Mouse (Mus musculus) lung, adult 18-20 months (tissue): ENCODE measurements around the gene Zfp85.
"Not testable (repeated sequence)": the region's sequence is repeated elsewhere in the genome, so short reads cannot be mapped to it uniquely, and the experiment has no call there.

Experiments
- DNase-seq, 2 experiments: peaks; one replicate each; pipeline ENCODE4 v3.0.0; 2022; ENCODE audit warnings: mixed read lengths in 2 of 2

Zfp85 gene

GRCm38 (mm10) chr13:67754333-67755306, at the start of gene Zfp85:
Zfp85 (minus strand) TSS chr13:67755228.
- DNase-seq = peak; percentile 65 to 68

GRCm38 (mm10) chr13:67799151-67799550, 44.1 kb upstream of the Zfp85 start:
- not testable (repeated sequence) for DNase-seq

GRCm38 (mm10) chr13:67798618-67799017, 43.6 kb upstream of the Zfp85 start:
- DNase-seq = no peak

GRCm38 (mm10) chr13:67791921-67792455, 37.0 kb upstream of the Zfp85 start:
- DNase-seq = no peak

GRCm38 (mm10) chr13:67779265-67780221, 24.5 kb upstream of the Zfp85 start, which contains the start of gene Zfp493:
Zfp493 (plus strand) TSS chr13:67779693.
- peak; percentile 60 to 84 for DNase-seq

- no peak for DNase-seq
These were observed 8.2 kb upstream of the Zfp85 start for GRCm38 (mm10) chr13:67763031-67763768.

GRCm38 (mm10) chr13:67759966-67760365, 4.9 kb upstream of the Zfp85 start:
- no peak for DNase-seq

GRCm38 (mm10) chr13:67755761-67756160, 733 bp upstream of the Zfp85 start:
- no peak for DNase-seq

GRCm38 (mm10) chr13:67743896-67744295, 11.1 kb downstream of the Zfp85 start:
- no peak for DNase-seq

GRCm38 (mm10) chr13:67742941-67743340, 12.1 kb downstream of the Zfp85 start:
- no peak for DNase-seq

- DNase-seq = not testable (repeated sequence)
These were observed 20.6 kb downstream of the Zfp85 start for GRCm38 (mm10) chr13:67734391-67734790.

- peak; percentile 31 to 38 for DNase-seq
These were observed 25.6 kb downstream of the Zfp85 start for GRCm38 (mm10) chr13:67729441-67729840.

- peak; percentile 54 to 67 for DNase-seq
These were observed 26.2 kb downstream of the Zfp85 start, which contains the start of gene Zfp65 for GRCm38 (mm10) chr13:67728641-67729318. Zfp65 (minus strand) TSS chr13:67729173.

GRCm38 (mm10) chr13:67728106-67728505, 26.9 kb downstream of the Zfp85 start:
- no peak for DNase-seq

GRCm38 (mm10) chr13:67725331-67725730, 29.7 kb downstream of the Zfp85 start:
- DNase-seq = not testable (repeated sequence)

GRCm38 (mm10) chr13:67723848-67724479, 31.1 kb downstream of the Zfp85 start:
- DNase-seq = peak; percentile 92 to 93
